Mouse (Mus musculus): ENCODE results near the gene P2ry2. TPM values are rescaled to one million over a fixed set of nuclear protein-coding genes. Genes with fewer than 3 reads are reported as not detected.

The P2ry2 gene
- total RNA-seq (2015; ENCODE audit: low replicate concordance) (0.38 and 1.3 TPM in 2 replicates), total RNA-seq (2017; ENCODE audit: low replicate concordance) (0.28 and 0.68 TPM in 2 replicates)

DNA sequence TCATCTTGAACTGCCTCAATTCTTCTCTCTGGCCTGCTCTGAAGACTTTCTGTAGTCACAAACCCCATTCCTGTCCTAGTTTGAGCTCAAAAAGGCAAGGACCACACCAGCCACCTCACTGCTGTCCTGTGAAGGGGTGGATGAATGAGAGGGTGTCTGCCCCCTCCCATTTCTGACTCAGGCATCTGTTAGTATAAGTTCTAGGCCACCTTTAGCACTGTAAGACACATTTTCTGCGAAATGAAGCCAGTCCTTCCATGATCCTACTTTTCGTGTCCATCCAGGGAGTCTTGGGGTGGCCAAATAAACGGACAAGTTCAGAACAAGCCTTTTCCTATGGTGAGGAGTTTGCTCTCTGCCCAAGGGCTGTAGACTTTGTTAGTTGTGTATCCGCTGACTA, at the start of gene P2ry2:
Gene P2ry2 (minus strand): TSS at position 326 of the 400 bp plus-strand sequence.
- no peak for ATAC-seq (replicated peaks; ENCODE audit: low FRiP score, poor library complexity, severe bottlenecking)

DNA sequence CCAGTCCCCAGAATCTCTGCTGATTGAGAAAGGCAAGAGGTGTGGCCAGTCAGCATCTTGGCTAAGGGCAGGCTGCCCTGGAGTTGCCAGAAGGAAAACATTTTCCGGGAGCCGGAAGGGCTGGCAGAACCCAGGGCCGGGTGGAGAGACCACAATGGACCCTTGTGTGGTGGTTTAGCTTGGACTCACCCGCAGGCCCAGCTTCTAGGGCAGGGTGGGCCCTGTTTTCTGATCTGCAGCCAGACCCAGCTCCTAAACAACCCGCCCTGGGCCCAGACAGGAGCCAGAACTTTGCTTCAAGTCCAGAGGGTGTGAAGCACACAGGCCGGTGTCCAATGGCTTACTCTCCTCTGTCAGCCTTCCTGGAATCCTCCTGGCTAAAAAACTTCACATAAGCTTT, 49.6 kb upstream of the P2ry2 start:
- ATAC-seq (replicated peaks; ENCODE audit: low FRiP score, poor library complexity, severe bottlenecking): no peak

DNA sequence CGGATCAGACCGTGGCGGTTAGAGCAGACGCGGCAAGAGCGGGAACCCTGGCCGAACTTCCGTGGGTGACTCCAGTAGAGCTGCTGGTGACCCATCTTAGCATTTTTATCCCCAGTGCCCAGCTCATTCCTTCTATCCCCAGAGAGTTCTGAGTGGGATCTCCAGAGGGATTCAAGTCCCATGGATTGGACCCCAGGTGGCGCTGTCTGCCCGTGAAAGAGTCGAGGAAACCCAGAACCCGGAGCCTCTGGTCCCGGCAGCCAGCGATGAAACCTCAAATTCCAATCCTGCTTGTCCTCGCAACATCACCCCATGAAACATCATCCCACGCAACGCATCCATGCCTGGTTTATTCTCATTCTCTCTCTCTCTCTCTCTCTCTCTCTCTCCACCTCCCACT, 48.7 kb upstream of the P2ry2 start:
- no peak for ATAC-seq (replicated peaks; ENCODE audit: low FRiP score, poor library complexity, severe bottlenecking)

DNA sequence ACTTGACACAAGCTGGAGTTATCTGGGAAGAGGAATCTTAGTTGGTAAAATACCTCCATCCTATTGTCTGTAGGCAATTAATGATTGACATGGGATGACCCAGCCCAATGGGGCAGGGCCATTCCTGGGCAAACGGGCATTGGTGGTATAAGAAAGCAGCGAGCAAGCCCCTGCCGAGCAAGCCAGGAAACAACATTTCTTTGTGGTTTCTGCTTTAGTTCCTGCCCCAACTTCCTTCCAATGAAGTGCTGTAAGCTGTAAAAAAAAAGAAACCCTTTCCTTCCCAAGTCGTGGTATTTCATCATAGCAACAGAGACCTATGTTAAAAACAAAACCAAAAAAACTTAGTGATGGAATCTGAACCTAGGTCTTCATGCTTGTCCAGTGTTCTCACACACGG, 47.8 kb upstream of the P2ry2 start:
- ATAC-seq (replicated peaks; ENCODE audit: low FRiP score, poor library complexity, severe bottlenecking): no peak

DNA sequence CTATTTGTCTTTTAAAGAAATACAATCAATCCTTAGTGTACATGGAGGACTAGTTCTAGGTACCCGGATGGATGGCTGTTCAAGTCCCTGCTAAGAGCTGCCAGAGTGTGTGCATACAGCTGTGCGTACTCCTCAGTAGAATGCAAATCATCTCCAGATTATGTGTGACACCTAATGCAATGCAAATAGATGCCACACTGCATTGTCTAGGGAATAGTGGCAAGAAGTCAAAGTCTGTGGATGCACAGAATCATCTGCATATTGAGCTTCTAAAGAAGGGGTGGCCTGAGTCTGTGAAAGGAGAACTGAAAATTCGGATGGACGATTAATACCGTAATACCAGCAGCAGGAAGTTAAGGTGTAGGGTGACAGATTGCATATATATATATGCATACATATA, 46.5 kb upstream of the P2ry2 start:
- no peak for ATAC-seq (replicated peaks; ENCODE audit: low FRiP score, poor library complexity, severe bottlenecking)

DNA sequence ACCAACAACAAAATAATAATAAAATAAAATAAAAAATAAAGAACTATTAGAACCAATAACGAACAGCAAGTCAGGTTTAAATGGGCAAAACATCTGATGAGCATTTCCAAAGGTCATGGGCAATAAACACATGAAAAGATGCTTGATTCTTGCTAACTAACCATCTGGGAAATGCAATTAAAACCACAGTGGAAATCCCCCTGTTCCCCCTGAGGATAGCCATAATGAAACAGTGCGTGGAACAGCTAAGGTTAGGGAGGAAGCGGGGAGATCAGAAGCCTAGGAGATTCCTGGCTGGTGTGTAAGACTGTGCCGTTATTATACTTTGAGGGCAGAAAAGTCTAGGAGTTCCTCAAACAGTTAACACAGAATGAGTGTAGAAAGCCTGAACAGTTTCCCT, 44.6 kb upstream of the P2ry2 start:
- no peak for ATAC-seq (replicated peaks; ENCODE audit: low FRiP score, poor library complexity, severe bottlenecking)

DNA sequence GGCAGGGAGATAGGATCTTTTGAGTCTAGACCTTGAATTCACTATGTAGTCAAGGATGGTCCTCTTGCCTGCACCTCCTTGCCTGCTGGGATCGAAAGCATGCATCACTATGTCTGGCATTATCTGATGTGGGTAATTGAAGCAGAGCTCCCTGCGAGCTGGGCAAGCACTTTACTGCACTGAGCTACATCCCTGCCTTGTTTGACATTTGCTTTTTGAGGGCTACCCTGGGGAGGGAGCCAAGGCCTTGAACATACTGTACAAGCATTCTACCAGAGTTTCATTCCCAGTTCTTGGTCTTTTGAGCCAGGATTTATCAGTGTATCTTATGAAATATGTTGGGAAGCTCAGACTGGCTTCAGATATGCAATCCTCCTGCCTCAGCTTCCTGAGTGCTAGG, 40.5 kb upstream of the P2ry2 start:
- no peak for ATAC-seq (replicated peaks; ENCODE audit: low FRiP score, poor library complexity, severe bottlenecking)

DNA sequence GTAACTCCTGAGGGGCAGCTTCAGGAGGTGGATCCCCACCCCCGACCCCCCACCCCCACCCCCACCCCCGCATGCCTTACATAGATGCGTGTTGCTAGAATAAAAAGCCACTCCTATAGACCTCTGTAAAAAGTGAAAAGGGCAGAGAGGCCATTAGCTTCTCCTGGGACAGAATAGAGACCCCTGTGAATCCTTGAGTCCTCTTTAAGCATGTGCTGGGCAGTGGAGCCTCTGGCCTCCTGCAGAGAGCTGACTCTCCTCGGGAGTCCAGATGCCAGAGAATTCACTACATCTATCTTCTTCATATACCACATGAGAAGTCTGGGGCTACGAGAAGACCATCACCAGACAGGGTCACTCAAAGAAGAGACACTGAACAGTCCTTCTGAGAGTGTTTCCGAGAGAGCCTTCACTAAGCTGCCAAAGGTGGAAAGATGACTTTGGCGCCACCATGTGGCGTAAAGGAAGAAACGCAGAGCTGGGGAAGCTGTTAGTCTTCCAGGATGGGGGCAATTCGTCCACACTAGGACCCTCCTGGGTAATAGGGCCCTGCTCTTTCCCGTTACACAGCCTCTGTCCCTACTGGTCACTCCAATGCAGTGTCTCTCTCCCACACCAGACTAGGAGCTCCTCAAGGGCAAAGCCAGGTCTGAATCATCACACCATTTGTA, 39.0 kb upstream of the P2ry2 start:
- peak; percentile 53 for ATAC-seq (replicated peaks; ENCODE audit: low FRiP score, poor library complexity, severe bottlenecking)

DNA sequence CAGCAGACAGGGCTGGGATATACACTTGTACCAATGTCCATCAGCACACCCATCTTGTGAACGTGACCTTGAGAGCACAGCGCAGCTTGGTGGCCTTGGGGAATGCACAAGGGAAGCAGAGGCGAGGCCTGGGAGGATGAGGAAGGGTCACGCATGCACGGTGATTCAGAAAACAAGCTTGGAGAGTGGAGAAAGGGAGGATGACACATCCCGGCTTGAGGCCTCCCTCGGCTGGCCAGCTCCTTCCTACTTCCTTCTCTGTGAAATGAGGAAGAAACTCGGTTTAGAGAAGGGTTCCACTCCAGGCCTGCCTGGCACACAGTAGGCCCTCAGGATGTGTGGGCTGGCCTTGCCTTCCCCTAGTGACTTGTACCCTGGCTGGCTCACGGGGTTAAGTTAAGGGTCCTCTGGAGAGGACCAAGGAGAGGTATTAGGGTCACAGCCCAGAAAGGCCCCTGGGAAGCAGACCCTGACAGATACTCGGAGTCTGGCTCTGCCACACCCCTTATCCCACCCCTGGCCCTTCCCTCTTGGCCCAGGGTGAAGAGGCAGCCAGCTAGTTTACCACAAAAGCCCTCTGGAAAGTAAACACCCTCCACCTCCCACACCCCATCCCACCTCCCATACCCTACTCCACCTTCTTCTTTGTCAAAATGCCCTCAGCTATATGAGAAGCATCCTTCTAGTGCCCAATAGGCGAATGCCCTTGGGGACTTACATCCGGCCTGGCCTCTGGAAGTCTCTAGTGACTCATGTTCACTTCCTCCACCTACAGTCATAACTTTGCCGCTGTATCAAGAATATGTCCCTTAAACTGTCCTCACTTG, 38.3 kb upstream of the P2ry2 start:
- no peak for ATAC-seq (replicated peaks; ENCODE audit: low FRiP score, poor library complexity, severe bottlenecking)

DNA sequence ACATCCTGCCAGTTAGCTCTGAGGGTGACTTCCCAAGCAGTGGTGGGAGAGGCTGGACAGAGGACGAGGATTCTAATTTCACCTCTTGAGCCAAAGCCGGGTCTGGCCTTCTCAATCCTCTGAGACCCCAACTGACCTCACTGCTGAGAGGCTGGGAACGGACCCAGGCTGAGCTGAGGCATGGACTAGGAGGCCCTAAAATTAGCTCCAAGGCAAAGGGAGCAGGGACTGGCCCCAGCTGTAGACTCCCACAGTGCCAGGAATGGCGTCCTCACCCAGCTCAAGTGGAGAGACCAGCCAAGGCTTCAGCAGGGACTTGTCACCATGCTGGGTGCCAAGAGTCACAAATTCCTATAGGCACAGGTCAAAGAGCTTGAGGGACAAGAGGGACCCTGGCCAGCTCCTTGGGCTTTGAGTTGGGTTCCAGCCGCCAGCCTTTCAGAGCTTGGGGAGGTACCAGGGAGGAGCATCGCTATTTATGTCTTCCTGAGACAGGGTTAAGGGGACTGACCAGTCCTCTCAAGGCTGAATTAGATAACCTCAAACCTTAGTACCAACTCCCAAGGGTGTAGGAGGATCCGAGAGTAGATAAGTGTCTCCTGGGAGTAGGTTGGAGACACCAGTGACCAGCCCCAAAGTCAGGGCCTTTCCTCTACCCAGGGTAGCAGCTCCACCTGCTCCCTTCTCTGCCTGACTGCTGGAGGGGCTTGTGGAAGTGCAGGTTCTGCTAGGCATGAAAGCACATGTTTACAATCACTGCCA, 36.8 kb upstream of the P2ry2 start:
- ATAC-seq (replicated peaks; ENCODE audit: low FRiP score, poor library complexity, severe bottlenecking): no peak

DNA sequence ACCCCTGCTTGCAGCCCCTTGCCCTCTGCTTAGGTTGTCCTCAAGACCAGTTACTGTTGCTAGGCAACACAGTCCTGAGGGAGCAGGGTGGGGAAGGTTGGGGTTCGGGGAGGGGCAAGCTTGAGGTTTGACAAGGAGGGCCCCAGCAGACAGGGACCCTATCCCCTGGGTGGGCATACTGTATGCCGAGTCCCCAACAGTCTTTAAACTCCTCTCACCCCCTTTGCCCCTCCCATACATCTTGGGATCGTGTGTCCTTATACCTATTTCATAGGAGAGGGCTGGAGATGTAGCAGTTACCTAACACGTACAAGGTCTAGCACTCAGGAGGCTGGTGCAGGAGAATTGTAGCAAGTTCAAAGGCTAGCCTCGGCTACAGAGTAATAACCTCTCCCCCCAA, 35.6 kb upstream of the P2ry2 start:
- ATAC-seq (replicated peaks; ENCODE audit: low FRiP score, poor library complexity, severe bottlenecking): no peak

DNA sequence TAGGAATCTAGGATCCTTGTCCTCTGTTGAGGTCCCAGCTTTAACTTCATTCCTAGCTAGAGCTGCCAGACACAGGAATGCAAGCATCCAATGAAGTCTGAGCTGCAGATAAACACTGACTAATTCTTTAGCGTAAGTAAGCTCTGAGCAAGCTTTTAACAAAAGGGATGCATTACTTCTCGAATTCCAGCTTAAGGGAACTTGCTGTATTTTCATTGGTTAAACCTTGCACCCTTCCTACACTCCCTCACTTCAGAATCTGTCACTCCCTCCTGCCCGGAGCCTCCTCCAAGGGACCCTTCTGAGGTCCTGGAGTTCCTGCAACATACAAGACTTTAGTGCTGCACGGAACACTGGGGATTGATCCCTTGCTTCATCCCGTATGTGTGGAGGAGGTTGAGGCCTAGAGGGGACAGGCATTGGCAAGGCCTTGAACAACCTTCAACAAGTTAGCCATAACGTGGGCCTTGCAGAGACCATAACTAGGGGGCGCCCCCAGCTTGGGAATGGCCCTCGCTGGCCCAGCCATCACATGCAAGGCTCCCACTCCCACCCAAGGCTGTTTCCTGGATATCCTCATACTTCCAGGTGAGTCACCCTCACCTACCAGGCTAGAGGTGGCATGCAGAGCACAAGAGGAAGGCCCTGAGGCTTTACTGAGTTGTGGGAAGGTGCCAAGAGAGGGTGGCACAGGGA, 31.3 kb upstream of the P2ry2 start:
- no peak for ATAC-seq (replicated peaks; ENCODE audit: low FRiP score, poor library complexity, severe bottlenecking)

DNA sequence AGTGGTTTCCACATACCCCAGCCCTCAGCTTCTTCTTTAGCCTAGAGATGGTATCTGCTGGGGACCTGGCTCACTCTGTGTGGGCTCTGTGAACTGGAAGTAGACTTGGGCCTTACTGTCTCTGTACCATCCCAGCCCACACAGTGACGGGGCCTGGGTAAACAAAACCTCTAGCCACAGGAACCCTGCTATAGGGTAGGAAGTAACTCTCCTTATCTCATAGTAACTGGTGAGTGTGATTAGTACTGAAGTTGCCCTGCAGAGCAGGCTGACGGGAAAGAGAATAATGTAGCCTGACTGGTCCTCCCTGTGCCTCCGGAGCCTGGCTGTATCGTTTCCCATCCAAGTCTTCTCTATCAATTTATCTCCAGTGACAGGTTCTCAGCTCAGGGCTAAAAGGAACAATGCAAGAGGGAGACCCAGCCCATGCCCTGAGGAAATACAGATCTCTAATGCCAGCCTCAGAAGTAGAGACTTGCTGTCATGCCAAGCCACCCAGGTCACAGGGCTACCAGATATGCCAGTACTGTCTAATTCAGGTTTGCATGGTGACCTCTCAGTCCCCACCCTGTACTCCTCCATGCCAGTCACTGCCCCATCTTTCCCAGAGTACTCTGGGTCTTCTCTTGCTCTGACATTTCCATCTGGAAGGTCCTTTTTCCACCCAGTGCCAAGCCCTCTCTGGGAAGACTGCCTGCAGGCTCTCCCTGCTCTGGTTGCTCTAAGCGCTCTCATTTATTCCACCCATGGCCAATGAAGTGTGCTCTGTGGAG, 29.5 kb upstream of the P2ry2 start:
- no peak for ATAC-seq (replicated peaks; ENCODE audit: low FRiP score, poor library complexity, severe bottlenecking)

DNA sequence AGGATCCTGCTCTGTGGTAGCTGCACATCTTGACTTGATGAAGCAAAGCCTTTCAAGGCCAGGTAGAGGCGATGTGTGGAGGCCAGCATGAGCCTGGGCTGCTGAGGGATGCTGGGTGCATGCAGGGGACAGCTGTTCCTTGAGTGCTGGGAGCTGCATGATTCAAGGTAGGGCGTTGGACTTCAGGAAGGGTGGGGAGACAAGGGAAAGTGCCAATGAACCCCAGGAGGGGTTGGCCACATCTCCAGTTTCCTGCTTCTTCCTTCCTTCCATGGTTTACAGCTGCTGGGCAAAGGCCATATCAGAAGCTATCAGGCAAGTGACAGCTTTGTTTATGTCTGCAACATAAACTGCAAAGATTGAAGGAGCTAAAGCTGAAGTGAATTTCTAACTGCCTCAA, 28.9 kb upstream of the P2ry2 start:
- no peak for ATAC-seq (replicated peaks; ENCODE audit: low FRiP score, poor library complexity, severe bottlenecking)

DNA sequence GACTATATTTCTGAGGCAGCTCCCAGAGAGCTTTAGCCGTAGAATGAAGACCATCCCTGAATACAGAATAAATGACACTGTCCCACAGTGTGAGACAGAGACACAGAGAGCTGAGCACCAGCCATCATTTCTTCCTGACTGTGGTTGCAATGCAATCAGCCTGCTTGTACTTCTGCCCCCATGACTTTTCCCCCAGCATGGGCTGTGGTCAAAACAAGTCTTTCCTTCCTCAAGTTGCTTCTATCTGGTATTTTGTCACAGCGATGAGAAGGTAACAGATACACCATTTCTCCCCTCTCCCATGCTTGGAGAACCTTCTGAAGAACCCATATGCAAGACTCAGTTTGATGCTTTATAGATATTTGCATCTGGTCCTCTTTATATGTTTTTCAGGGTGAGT, 20.7 kb upstream of the P2ry2 start:
- ATAC-seq (replicated peaks; ENCODE audit: low FRiP score, poor library complexity, severe bottlenecking): no peak

DNA sequence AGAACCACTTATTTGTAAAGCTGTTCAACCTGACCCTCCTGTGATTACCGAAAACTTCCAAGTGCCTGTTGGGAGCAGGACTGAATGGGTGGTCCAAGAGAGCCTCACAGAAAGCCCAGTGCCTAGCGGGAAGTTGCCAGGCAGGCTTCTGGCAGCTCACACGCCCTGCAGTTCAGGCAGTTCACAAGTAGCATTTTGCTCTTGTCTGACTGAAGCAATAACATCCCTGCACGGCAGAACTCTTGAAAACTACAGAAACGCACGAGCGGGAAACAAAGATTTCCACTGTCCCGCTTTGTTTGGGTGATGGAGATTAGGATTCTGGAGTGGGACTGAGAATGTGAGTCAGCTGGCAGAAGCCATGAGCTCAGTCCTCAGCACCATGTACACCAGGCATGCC, 18.6 kb upstream of the P2ry2 start:
- no peak for ATAC-seq (replicated peaks; ENCODE audit: low FRiP score, poor library complexity, severe bottlenecking)

DNA sequence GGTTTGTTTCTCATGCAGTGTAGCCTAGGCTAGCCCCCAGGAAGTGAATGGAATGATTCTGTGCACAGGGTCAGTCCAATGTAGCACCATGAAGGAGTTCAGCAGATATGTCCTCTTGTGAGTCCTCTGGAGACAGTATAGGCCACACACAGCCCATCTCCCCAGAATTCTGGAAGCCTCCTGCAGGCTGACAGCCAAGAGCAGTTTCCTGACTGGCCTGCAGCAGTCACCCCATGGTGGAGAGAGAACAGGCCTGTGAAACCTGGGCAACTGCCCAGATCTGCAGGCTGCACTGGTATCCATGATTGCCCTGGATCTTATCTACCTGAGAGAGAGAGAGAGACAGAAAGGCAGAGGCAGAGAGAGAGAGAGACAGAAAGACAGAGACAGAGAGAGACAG, 18.1 kb upstream of the P2ry2 start:
- ATAC-seq (replicated peaks; ENCODE audit: low FRiP score, poor library complexity, severe bottlenecking): no peak

DNA sequence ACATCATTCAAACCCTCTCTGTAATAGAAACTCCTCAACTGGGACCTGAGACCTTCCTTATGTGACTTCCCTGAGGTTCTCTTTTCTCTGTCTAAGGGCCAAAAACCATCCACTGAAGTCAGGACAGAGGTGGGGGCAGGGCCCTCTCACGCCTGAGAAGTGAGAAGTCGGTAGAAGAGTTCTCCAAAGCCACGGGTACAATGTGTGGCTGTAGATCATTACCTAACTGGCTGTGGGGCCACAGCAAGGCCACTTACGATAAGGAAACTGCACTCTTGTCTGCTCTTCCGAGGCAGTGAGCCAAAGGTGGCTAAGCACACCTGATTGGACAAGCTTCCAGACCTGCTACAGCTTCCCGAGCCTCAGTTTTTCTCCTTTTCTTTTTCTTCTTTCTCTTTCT, 16.8 kb upstream of the P2ry2 start:
- no peak for ATAC-seq (replicated peaks; ENCODE audit: low FRiP score, poor library complexity, severe bottlenecking)

DNA sequence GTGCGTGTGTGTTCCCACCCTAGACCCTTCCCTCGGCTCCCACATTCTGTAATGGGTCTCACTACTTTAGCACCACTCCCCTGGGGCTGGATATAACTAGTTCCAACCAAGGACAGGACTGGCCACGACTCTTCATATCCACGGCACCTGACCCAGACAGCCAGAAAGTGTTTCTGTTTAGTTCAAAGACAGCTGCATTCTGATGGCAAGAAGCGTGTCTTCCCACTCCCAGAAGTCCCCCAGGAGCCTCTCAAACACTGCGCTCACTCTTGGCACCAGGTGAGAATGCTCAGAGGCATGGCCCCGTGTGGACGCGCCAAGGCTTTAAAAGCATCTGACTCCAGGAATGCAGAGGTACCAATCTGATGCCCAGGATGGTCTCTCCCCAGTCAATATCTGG, 16.3 kb upstream of the P2ry2 start:
- ATAC-seq (replicated peaks; ENCODE audit: low FRiP score, poor library complexity, severe bottlenecking): no peak

DNA sequence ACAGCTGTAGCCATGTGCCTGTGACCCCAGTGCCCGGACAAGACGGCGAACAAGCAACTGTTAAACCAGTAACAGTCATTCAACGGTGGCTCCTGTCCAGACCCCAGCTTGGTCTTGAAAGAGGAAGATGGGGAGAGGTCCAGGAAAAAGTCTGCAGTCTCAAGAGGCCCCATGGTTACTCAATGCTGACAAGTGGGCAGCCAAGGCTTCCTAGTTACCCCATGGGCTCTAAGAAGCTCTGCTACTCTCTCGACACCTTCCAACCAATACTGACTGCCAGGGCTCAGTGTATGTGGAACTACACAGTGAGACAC, 15.7 kb upstream of the P2ry2 start:
- ATAC-seq (replicated peaks; ENCODE audit: low FRiP score, poor library complexity, severe bottlenecking): no peak
